Mouse (Mus musculus) cerebellum, adult 9-11 months (tissue): ENCODE results near the gene Fuca2.
"Not testable (repeated sequence)": the region's sequence is repeated elsewhere in the genome, so short reads cannot be mapped to it uniquely, and the experiment has no call there.

ENCODE experiments used
- DNase-seq: peaks from one replicate; pipeline ENCODE4 v3.0.0; 2022

Gene Fuca2

GRCm38 (mm10) chr10:13499331-13499730 lies at the start of gene Fuca2:
Gene Fuca2, plus strand, starts transcription at chr10:13499540.
- DNase-seq, result no peak

- no peak for DNase-seq
These were observed 47.7 kb upstream of the Fuca2 start for GRCm38 (mm10) chr10:13451640-13452039.

- peak; percentile 28 for DNase-seq
These were observed 45.9 kb upstream of the Fuca2 start for GRCm38 (mm10) chr10:13453200-13453990.

GRCm38 (mm10) chr10:13464295-13464694 lies 35.0 kb upstream of the Fuca2 start:
- DNase-seq, result not testable (repeated sequence)

- no peak for DNase-seq
These were observed 32.4 kb upstream of the Fuca2 start for GRCm38 (mm10) chr10:13466925-13467324.

- DNase-seq, result not testable (repeated sequence)
These were observed 31.3 kb upstream of the Fuca2 start for GRCm38 (mm10) chr10:13468025-13468529.

- no peak for DNase-seq
These were observed 29.1 kb upstream of the Fuca2 start for GRCm38 (mm10) chr10:13470236-13470635.

GRCm38 (mm10) chr10:13473287-13473832 lies 26.0 kb upstream of the Fuca2 start:
- DNase-seq, result no peak

- peak; percentile 12 for DNase-seq
These were observed 25.3 kb upstream of the Fuca2 start, which contains the start of gene Phactr2 for GRCm38 (mm10) chr10:13473833-13474567. Gene Phactr2, minus strand, starts transcription at chr10:13474412.

- DNase-seq, result no peak
These were observed 24.8 kb upstream of the Fuca2 start for GRCm38 (mm10) chr10:13474568-13474955.

GRCm38 (mm10) chr10:13475121-13475520 lies 24.2 kb upstream of the Fuca2 start:
- DNase-seq, result no peak

GRCm38 (mm10) chr10:13479341-13479740 lies 20.0 kb upstream of the Fuca2 start:
- DNase-seq, result no peak

- no peak for DNase-seq
These were observed 13.4 kb upstream of the Fuca2 start for GRCm38 (mm10) chr10:13485958-13486357.

- DNase-seq, result no peak
These were observed 9.7 kb upstream of the Fuca2 start for GRCm38 (mm10) chr10:13489671-13490070.

GRCm38 (mm10) chr10:13493978-13494686 lies 5.2 kb upstream of the Fuca2 start:
- no peak for DNase-seq

- DNase-seq, result no peak
These were observed 3.0 kb upstream of the Fuca2 start for GRCm38 (mm10) chr10:13496315-13496714.

GRCm38 (mm10) chr10:13500473-13500872 lies 1.1 kb downstream of the Fuca2 start:
- no peak for DNase-seq

GRCm38 (mm10) chr10:13500938-13501496 lies 1.7 kb downstream of the Fuca2 start:
- DNase-seq, result peak; percentile 88

GRCm38 (mm10) chr10:13501533-13501932 lies 2.2 kb downstream of the Fuca2 start:
- DNase-seq, result peak; percentile 11

GRCm38 (mm10) chr10:13502371-13502770 lies 3.0 kb downstream of the Fuca2 start:
- DNase-seq, result peak; percentile 9

- DNase-seq, result no peak
These were observed 22.5 kb downstream of the Fuca2 start for GRCm38 (mm10) chr10:13521857-13522256.

GRCm38 (mm10) chr10:13528155-13528554 lies 28.8 kb downstream of the Fuca2 start:
- no peak for DNase-seq

- DNase-seq, result no peak
These were observed 35.4 kb downstream of the Fuca2 start for GRCm38 (mm10) chr10:13534751-13535150.
